Mouse (Mus musculus) lung, adult 2 months (tissue): ENCODE measurements around the gene Cldn9. TPM values are rescaled to one million over a fixed set of nuclear protein-coding genes. Genes with fewer than 3 reads are reported as not detected.
A peak's percentile ranks its signal among the peaks of the same experiment; 100 is the strongest.

ENCODE experiments used
- DNase-seq: peaks from one replicate; pipeline ENCODE4 v3.0.0; 2022
- H3K4me1 ChIP-seq: fragments of 200-500 bp; 2 replicates; pipeline ENCODE4 v1.6.1; 2011; ENCODE audit warnings: low read length; ENCODE audit not compliant: control insufficient read depth, insufficient read depth
- H3K4me3 ChIP-seq: fragments of 200-500 bp; replicated peaks from 2 replicates; pipeline ENCODE3; 2011; ENCODE audit warnings: low read depth, mild to moderate bottlenecking, control low read depth, low read length; ENCODE audit errors: extremely low read depth
- CTCF ChIP-seq: fragments of 200-500 bp; IDR thresholded peaks from 2 replicates; pipeline ENCODE4 v1.5.1; 2011; ENCODE audit warnings: mild to moderate bottlenecking, low read length, control low read depth; ENCODE audit not compliant: insufficient read depth
- POLR2A ChIP-seq: fragments of 200-500 bp; IDR thresholded peaks from 2 replicates; pipeline ENCODE4 v1.6.1; 2011; ENCODE audit warnings: low read depth, mild to moderate bottlenecking, control low read depth, low read length, borderline replicate concordance; ENCODE audit errors: extremely low read depth
- WGBS: fragments of 180-500 bp; shearing (Covaris S2); methylation state at CpG from one replicate; pipeline ENCODE4 v1.1.7; 2018; 5-methylcytosine and 5-hydroxymethylcytosine counted together
- polyA plus RNA-seq: library from polyadenylated mRNA; depleted of rRNA; stranded (reverse); fragments of >200 nt; gene quantifications from 2 replicates; pipeline ENCODE4 v1.2.3, GENCODE M21; 2012; rRNA removed

Cldn9 gene
- polyA plus RNA-seq = 0.07 and 0.08 TPM in 2 replicates

GRCm38 (mm10) chr17:23683856-23684672 is at the start of gene Cldn9:
TSS of gene Cldn9 (minus strand) at chr17:23684026.
- no peaks in the 10 kb centered on the region for H3K4me1 ChIP-seq
- TF ChIP-seq POLR2A (no peak), CTCF (no peak)
- DNase-seq = no peak
- H3K4me3 ChIP-seq = no peak within 1 kb of the TSS
- WGBS = 39% methylated on average over 15 of the region's 15 CpGs

- peaks cover 3% of the 10 kb centered on the region; the same call in 1 of the 2 replicates for H3K4me1 ChIP-seq
- H3K4me3 ChIP-seq = no peak overlapping the region
- no peak for DNase-seq
- TF ChIP-seq CTCF (no peak), POLR2A (no peak)
- WGBS = 54% methylated on average over 1 of the region's 1 CpGs
Measured at GRCm38 (mm10) chr17:23730441-23730840, 46.6 kb upstream of the Cldn9 start.

DNA sequence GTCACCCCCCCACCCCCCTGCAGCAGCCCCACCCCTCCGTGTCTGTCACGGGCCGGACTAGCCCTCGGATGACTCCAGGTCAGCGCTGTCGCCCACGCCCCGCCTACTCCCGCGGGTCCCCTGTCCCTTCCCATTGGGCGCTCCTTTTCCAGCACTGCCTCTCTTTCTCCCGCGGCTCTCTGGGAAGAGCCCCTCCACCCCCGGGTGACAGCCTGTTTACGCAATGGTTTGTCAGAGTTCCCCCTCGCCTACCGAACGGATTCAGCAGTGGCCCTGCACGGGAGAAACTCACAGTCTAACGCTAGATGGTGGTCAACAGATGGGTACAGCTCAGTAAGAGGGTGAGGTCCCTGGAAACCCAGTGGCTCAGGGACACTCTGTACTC is 42.9 kb upstream of the Cldn9 start:
- DNase-seq = peak; percentile 71
- H3K4me1 ChIP-seq = peaks cover 3% of the 10 kb centered on the region; the same call in 1 of the 2 replicates
- under 1% methylated on average over 19 of the region's 20 CpGs for WGBS

GRCm38 (mm10) chr17:23725999-23726757 is 42.4 kb upstream of the Cldn9 start, which contains the start of gene Pkmyt1:
TSS of gene Pkmyt1 (plus strand) at chr17:23726336.
- TF ChIP-seq CTCF (no peak), POLR2A (peak; percentile 92; the same call in 1 of the 2 replicates)
- Histone ChIP-seq H3K4me3 (peak within 1 kb of the TSS; percentile 71), H3K4me1 (peaks cover 3% of the 10 kb centered on the region; the same call in 1 of the 2 replicates)
- peak; percentile 97 for DNase-seq
- 2% methylated on average over 58 of the region's 73 CpGs for WGBS

More for the DNA sequence above, 42.9 kb upstream of the Cldn9 start:
- H3K4me3 ChIP-seq = peak overlapping the region; percentile 71
- TF ChIP-seq POLR2A (peak; percentile 45; the same call in 1 of the 2 replicates), CTCF (no peak)

DNA sequence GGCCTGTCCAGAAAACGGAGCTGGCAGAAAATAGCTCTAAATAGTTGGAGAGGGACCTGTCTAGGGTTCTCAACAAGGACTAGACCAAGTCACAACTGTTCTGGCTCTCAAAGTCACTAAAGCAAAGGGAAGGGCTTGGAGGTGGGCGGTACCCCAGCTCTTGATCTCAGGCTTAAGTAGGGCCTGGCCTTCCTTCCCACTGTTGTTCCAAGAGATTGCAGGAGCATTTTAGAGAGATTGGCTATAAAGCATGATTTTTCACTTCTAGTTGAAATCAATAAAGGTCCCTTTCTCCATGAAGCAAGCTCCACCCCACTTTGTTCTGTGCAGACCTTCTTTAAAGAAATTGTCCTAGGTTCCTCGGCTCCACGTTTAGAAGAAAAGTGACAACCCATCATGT is 41.7 kb upstream of the Cldn9 start:
- peaks cover 3% of the 10 kb centered on the region; the same call in 1 of the 2 replicates for H3K4me1 ChIP-seq
- DNase-seq = no peak
- H3K4me3 ChIP-seq = no peak overlapping the region
- TF ChIP-seq CTCF (no peak), POLR2A (no peak)
- 41% methylated on average over 4 of the region's 4 CpGs for WGBS

- TF ChIP-seq CTCF (no peak), POLR2A (no peak)
- DNase-seq = no peak
- Histone ChIP-seq H3K4me3 (no peak within 1 kb of the TSS), H3K4me1 (peaks cover 3% of the 10 kb centered on the region; the same call in 1 of the 2 replicates)
- WGBS = 70% methylated on average over 7 of the region's 7 CpGs
Measured at GRCm38 (mm10) chr17:23722376-23723125, 38.7 kb upstream of the Cldn9 start, which contains the start of gene 1520401A03Rik. TSS of gene 1520401A03Rik (minus strand) at chr17:23722783.

GRCm38 (mm10) chr17:23721886-23722285 is 38.1 kb upstream of the Cldn9 start:
- TF ChIP-seq CTCF = no peak

GRCm38 (mm10) chr17:23719455-23719854 is 35.6 kb upstream of the Cldn9 start:
- no peak for TF ChIP-seq CTCF
- no peak for TF ChIP-seq POLR2A
- 33% methylated on average over 1 of the region's 1 CpGs for WGBS
- no peak overlapping the region for H3K4me3 ChIP-seq
- no peaks in the 10 kb centered on the region for H3K4me1 ChIP-seq
- DNase-seq = no peak

More at GRCm38 (mm10) chr17:23721886-23722285, 38.1 kb upstream of the Cldn9 start:
- H3K4me1 ChIP-seq = peaks cover 2% of the 10 kb centered on the region; the same call in 1 of the 2 replicates
- DNase-seq = no peak
- H3K4me3 ChIP-seq = no peak overlapping the region
- WGBS = 89% methylated on average over 2 of the region's 2 CpGs

- no peaks in the 10 kb centered on the region for H3K4me1 ChIP-seq
- no peak overlapping the region for H3K4me3 ChIP-seq
- no peak for DNase-seq
- 42% methylated on average over 2 of the region's 2 CpGs for WGBS
- TF ChIP-seq POLR2A = no peak
- no peak for TF ChIP-seq CTCF
Measured at GRCm38 (mm10) chr17:23717003-23717402, 33.2 kb upstream of the Cldn9 start.
